Mouse (Mus musculus) kidney, adult 2 months (tissue): ENCODE measurements around the gene Snai1. TPM values are rescaled to one million over a fixed set of nuclear protein-coding genes. Genes with fewer than 3 reads are reported as not detected.

Experiments used
- DNase-seq: peaks from one replicate; pipeline ENCODE4 v3.0.0; 2021
- H3K27ac ChIP-seq: fragments of 200-500 bp; 2 replicates; pipeline ENCODE4 v1.5.1; 2012; ENCODE audit warnings: low read depth, low read length, control low read depth, inconsistent platforms; ENCODE audit not compliant: insufficient read depth
- H3K27me3 ChIP-seq: fragments of 200-500 bp; replicated peaks from 2 replicates; pipeline ENCODE4 v1.6.1; 2012; ENCODE audit warnings: mild to moderate bottlenecking, moderate library complexity, low read length, inconsistent platforms; ENCODE audit not compliant: control insufficient read depth, insufficient read depth
- H3K36me3 ChIP-seq: fragments of 200-500 bp; 2 replicates; pipeline ENCODE4 v1.6.1; 2012; ENCODE audit warnings: mild to moderate bottlenecking, moderate library complexity, low read length, inconsistent platforms; ENCODE audit not compliant: control insufficient read depth, insufficient read depth
- H3K4me1 ChIP-seq: fragments of 200-500 bp; 2 replicates; pipeline ENCODE4 v1.6.1; 2011; ENCODE audit warnings: low read length; ENCODE audit not compliant: control insufficient read depth, insufficient read depth
- H3K4me3 ChIP-seq: fragments of 200-500 bp; 2 replicates; pipeline ENCODE4 v1.5.1; 2011; ENCODE audit warnings: mild to moderate bottlenecking, low read depth, low read length, control low read depth; ENCODE audit not compliant: insufficient read depth
- CTCF ChIP-seq: fragments of 200-500 bp; conservative IDR thresholded peaks from 2 replicates; pipeline ENCODE4 v1.5.1; 2011; ENCODE audit warnings: low read depth, mild to moderate bottlenecking, control low read depth, low read length, moderate library complexity, mixed read lengths; ENCODE audit not compliant: insufficient read depth, insufficient read length
- POLR2A ChIP-seq: fragments of 200-500 bp; IDR thresholded peaks from one replicate; pipeline ENCODE4 v1.6.1; 2011; ENCODE audit warnings: low read depth, low read length, control low read depth
- WGBS: fragments of 180-500 bp; shearing (Covaris S2); methylation state at CpG from one replicate; pipeline ENCODE4 v1.1.7; 2018; 5-methylcytosine and 5-hydroxymethylcytosine counted together
- polyA plus RNA-seq: library from polyadenylated mRNA; depleted of rRNA; stranded (reverse); fragments of >200 nt; gene quantifications from 2 replicates; pipeline ENCODE4 v1.2.3, GENCODE M21; 2012

The Snai1 gene
- polyA plus RNA-seq, 1 experiment = 10.4 TPM

- TF ChIP-seq CTCF = no peak
- no peak for TF ChIP-seq POLR2A
- Histone ChIP-seq H3K27ac (peak overlapping the region; percentile 83), H3K27me3 (no peaks in the 10 kb centered on the region), H3K36me3 (no peaks in the 10 kb centered on the region), H3K4me3 (no peak overlapping the region), H3K4me1 (0 out of 2 replicates have a peak, but pooled peaks cover 2% of the 10 kb centered on the region)
- DNase-seq = peak; percentile 37
- 35% methylated on average over 4 of the region's 4 CpGs for WGBS
These were observed 6.0 kb downstream of the Snai1 start for GRCm38 (mm10) chr2:167544004-167544356.

DNA sequence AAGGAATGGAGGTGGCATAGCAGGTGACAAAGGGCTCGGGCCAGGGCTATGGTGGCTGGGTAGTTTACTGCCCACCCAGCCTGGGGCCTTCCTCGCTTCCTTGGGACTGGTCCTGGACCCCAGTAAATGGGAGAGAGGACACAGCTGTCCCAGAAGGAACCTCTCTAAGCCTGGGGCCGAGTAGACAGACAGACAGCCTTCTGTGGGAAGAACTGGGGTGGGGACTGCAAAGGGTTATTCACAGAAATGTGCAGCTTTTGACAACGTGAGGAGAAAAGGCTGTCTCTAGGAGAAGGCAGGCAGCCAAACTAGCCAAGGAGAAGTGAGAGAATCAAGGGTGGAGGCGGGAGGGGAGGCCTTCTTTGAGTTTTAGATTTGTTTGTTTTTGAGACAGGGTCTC, 6.5 kb downstream of the Snai1 start:
- WGBS = 76% methylated on average over 5 of the region's 5 CpGs
- no peak for DNase-seq
- no peak overlapping the region for H3K4me3 ChIP-seq

GRCm38 (mm10) chr2:167546447-167547195, 8.6 kb downstream of the Snai1 start:
- DNase-seq = no peak
- 70% methylated on average over 18 of the region's 18 CpGs for WGBS
- H3K27ac ChIP-seq = peak overlapping the region; percentile 39; the same call in 1 of the 2 replicates

More for the DNA sequence above, 6.5 kb downstream of the Snai1 start:
- no peaks in the 10 kb centered on the region for H3K36me3 ChIP-seq
- H3K27ac ChIP-seq = peak overlapping the region; percentile 83; the same call in 1 of the 2 replicates
- no peak for TF ChIP-seq CTCF
- TF ChIP-seq POLR2A = no peak
- H3K27me3 ChIP-seq = no peaks in the 10 kb centered on the region
- H3K4me1 ChIP-seq = 0 out of 2 replicates have a peak, but pooled peaks cover 2% of the 10 kb centered on the region

GRCm38 (mm10) chr2:167547444-167547843, 9.4 kb downstream of the Snai1 start:
- no peaks in the 10 kb centered on the region for H3K36me3 ChIP-seq
- no peak overlapping the region for H3K27ac ChIP-seq
- WGBS = 86% methylated on average over 8 of the region's 8 CpGs
- no peak for DNase-seq
- no peak overlapping the region for H3K4me3 ChIP-seq
- TF ChIP-seq POLR2A (no peak), CTCF (no peak)
- H3K4me1 ChIP-seq = 0 out of 2 replicates have a peak, but pooled peaks cover 2% of the 10 kb centered on the region
- no peaks in the 10 kb centered on the region for H3K27me3 ChIP-seq

More at GRCm38 (mm10) chr2:167546447-167547195, 8.6 kb downstream of the Snai1 start:
- H3K36me3 ChIP-seq = no peaks in the 10 kb centered on the region
- no peak for TF ChIP-seq POLR2A
- no peak for TF ChIP-seq CTCF
- no peak overlapping the region for H3K4me3 ChIP-seq
- no peaks in the 10 kb centered on the region for H3K27me3 ChIP-seq
- H3K4me1 ChIP-seq = 0 out of 2 replicates have a peak, but pooled peaks cover 2% of the 10 kb centered on the region

DNA sequence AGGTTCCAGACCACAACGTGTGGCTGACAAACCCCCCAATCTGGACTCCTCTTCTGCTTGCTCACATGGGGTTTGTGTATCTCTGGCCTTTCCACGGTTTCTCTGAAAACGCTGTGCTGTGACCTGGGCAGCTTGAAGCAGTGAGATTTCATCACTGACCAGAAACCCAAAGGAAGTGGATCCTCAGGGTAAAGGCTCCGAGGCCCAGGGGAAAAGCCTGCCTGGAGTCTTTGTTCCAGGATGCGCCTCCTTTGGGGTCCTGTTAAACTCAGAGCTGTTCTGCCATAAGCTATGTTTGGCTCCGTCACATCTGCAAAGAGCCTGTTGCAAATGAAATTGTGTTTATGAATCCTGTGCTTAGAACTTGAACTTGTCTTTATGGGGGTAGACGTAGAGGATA, 11.0 kb downstream of the Snai1 start:
- no peak overlapping the region for H3K4me3 ChIP-seq
- H3K4me1 ChIP-seq = no peaks in the 10 kb centered on the region
- WGBS = 83% methylated on average over 7 of the region's 7 CpGs
- no peak for TF ChIP-seq CTCF
- TF ChIP-seq POLR2A = no peak
- no peaks in the 10 kb centered on the region for H3K36me3 ChIP-seq
- H3K27me3 ChIP-seq = no peaks in the 10 kb centered on the region
- H3K27ac ChIP-seq = no peak overlapping the region
- DNase-seq = no peak

- DNase-seq = no peak
- Histone ChIP-seq H3K27me3 (no peaks in the 10 kb centered on the region), H3K4me1 (no peaks in the 10 kb centered on the region), H3K27ac (no peak overlapping the region), H3K4me3 (no peak overlapping the region), H3K36me3 (no peaks in the 10 kb centered on the region)
- TF ChIP-seq POLR2A (no peak), CTCF (no peak)
- 75% methylated on average over 8 of the region's 8 CpGs for WGBS
These were observed 12.4 kb downstream of the Snai1 start for GRCm38 (mm10) chr2:167550341-167550854.

DNA sequence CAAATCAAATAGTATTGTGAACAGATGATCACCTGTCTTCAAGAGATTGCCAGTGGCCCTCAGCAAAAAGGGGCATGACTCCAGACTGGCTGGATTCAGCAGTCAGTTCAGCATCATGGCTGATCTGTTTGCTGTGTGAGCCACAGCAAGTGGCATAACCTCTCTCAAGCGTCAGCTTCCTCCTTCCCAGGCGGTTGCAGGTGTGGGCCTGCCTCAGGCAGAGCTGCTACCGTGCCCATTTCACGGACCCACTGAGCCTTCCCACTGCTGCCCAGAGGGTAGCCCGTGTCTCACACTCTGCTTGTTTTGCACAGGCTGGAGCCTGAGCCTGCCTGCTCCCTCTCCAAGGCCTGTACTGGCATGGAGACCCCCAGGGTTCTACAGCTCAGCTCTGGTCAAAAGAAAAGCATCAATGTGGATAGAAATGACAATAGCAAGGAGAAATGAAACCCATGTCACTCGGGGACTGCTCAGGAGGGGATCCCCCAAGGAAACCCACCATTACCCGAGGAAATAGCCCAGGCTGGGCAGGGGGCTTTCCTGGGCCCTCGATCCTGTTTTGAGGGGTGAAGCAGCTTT, 13.4 kb downstream of the Snai1 start:
- H3K36me3 ChIP-seq = no peaks in the 10 kb centered on the region
- DNase-seq = no peak
- no peak overlapping the region for H3K27ac ChIP-seq
- no peaks in the 10 kb centered on the region for H3K4me1 ChIP-seq
- TF ChIP-seq POLR2A (no peak), CTCF (no peak)
- H3K27me3 ChIP-seq = no peaks in the 10 kb centered on the region
- 83% methylated on average over 8 of the region's 8 CpGs for WGBS
- no peak overlapping the region for H3K4me3 ChIP-seq
